ENCODE assay signal across 13 mouse cellular contexts in genomic region chr5:103305716-103306447, GRCm38 (mm10).
DNase-seq lines count a peak whose midpoint lies in the region; TF ChIP-seq lines count a peak whose summit lies in the region.
"Had no signal": no experiment of that assay in that cellular context is flagged by ENCODE, and none has a peak within 500 bp of the region (broad histone marks: within the 10 kb centered on the region; RNA-seq: fewer than 3 reads in every experiment).

No protein-coding gene starts in this region.

- no peak for TF ChIP-seq POLR2A in brain, embryonic 14.5 days (IDR thresholded peaks at IDR 0.05; ENCODE audit: borderline replicate concordance, extremely low read depth, insufficient read depth, insufficient read length, poor library complexity, severe bottlenecking)

- H3K27ac ChIP-seq in gastrocnemius, adult 2 months: no peak overlapping the region
- H3K27ac ChIP-seq: embryonic facial prominence, embryonic 15.5 days; limb, embryonic 12.5 days had no signal

- intact Hi-C loops in gastrocnemius, adult 2 months (cut with DNase I): no loop called here
- intact Hi-C loops in gastrocnemius, postnatal 14 days (cut with DNase I; ENCODE audit: low total_unique reads): no loop called here

- no peak for TF ChIP-seq CTCF in gastrocnemius, adult 2 months (IDR thresholded peaks at IDR 0.05)
- no peak for TF ChIP-seq CTCF in brain, embryonic 14.5 days (IDR thresholded peaks at IDR 0.05; ENCODE audit: borderline replicate concordance, extremely low read depth, insufficient read depth, insufficient read length)

- DNase-seq in gastrocnemius, adult 2 months: peak; percentile 14
- no peak for DNase-seq in gastrocnemius, postnatal 14 days
- DNase-seq in lung, postnatal 10 days: peak; percentile 24
- no peak for DNase-seq in lung, adult 18-20 months
- DNase-seq in brain, embryonic 14.5 days (ENCODE audit: low read depth): peak; percentile 69
- peak; percentile 9 to 57 for DNase-seq in layer of hippocampus, adult 18-20 months (ENCODE audit: low spot score in 2 of 2)
- DNase-seq in thymus, postnatal 14 days: no peak
- DNase-seq in thymus, postnatal 0 days (ENCODE audit: low spot score): no peak
- DNase-seq: cerebellum, postnatal 25 days; kidney, postnatal 14 days; thymus, adult 2 months had no signal

- H3K4me3 ChIP-seq in gastrocnemius, adult 2 months: no peak overlapping the region
- H3K4me3 ChIP-seq: embryonic facial prominence, embryonic 15.5 days; limb, embryonic 12.5 days had no signal

Comparison
In these comparisons a context has a peak if more than half of its experiments do, and no peak if none do; other contexts are left out.
1. DNase-seq: peak in gastrocnemius, adult 2 months (single experiment), lung, postnatal 10 days (single experiment), brain, embryonic 14.5 days (single experiment) and layer of hippocampus, adult 18-20 months (2 of 2); none in gastrocnemius, postnatal 14 days (single experiment), lung, adult 18-20 months (0 of 2), thymus, postnatal 14 days (single experiment) and thymus, postnatal 0 days (single experiment).